Comparison of ENCODE assay signal across 12 mouse cellular contexts in the genomic region with DNA sequence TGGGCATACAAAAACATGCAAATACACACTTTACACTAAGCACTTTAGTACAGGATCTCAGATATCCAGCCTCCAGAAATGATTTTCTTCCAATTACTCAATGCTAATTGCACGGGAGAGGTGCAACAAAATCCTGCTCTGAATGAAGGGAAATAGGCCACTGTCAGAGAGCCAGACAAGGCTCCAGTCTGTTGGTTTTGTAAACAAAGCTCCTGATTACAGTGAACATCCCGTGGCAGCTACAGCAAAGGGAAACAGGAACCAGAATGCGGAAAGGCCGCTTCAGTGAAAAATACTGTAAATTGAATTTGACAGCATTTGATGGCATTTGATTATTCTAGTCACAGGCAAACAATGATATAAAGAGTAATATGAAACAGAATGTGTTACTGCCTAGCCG.
DNase-seq lines count a peak whose midpoint lies in the region; ATAC-seq and TF ChIP-seq lines count a peak whose summit lies in the region.
"Had no signal": no experiment of that assay in that cellular context is flagged by ENCODE, and none has a peak within 500 bp of the region (broad histone marks: within the 10 kb centered on the region; RNA-seq: fewer than 3 reads in every experiment).

No protein-coding gene starts in this region.

- intact Hi-C loops in heart, postnatal 36 days (cut with DNase I): no loop called here

- H3K9me3 ChIP-seq in heart, embryonic 15.5 days (replicated peaks): no peaks in the 10 kb centered on the region
- H3K9me3 ChIP-seq in intestine, postnatal 0 days (ENCODE audit: control insufficient read depth): no peaks in the 10 kb centered on the region
- H3K9me3 ChIP-seq: hindbrain, embryonic 12.5 days had no signal

- no peak for DNase-seq in heart, postnatal 36 days
- no peak for DNase-seq in lung, adult 2 months
- DNase-seq in lung, adult 18-20 months: no peak
- peak; percentile 87 for DNase-seq in retina, postnatal 1 day
- DNase-seq in T-cell, adult 2 months (ENCODE audit: low spot score): no peak
- DNase-seq: adrenal gland, postnatal 25 days; left cerebral cortex, postnatal 4 days; thymus, postnatal 36 days had no signal

- no peaks in the 10 kb centered on the region for H3K4me1 ChIP-seq in heart, embryonic 15.5 days (replicated peaks)
- H3K4me1 ChIP-seq in lung, adult 2 months (ENCODE audit: control insufficient read depth, insufficient read depth, low read length): no peaks in the 10 kb centered on the region
- H3K4me1 ChIP-seq in intestine, postnatal 0 days (replicated peaks; ENCODE audit: control insufficient read depth, insufficient read depth, low read length): no peaks in the 10 kb centered on the region

- no peak overlapping the region for H3K9ac ChIP-seq in heart, embryonic 15.5 days
- H3K9ac ChIP-seq in intestine, postnatal 0 days (ENCODE audit: low read depth, low read length): no peak overlapping the region
- H3K9ac ChIP-seq: hindbrain, embryonic 12.5 days had no signal

- H3K27me3 ChIP-seq in heart, embryonic 15.5 days: no peaks in the 10 kb centered on the region
- H3K27me3 ChIP-seq in intestine, postnatal 0 days (replicated peaks; ENCODE audit: control insufficient read depth, insufficient read depth, low read length): no peaks in the 10 kb centered on the region
- H3K27me3 ChIP-seq: hindbrain, embryonic 12.5 days had no signal

- H3K36me3 ChIP-seq in heart, embryonic 15.5 days: no peaks in the 10 kb centered on the region
- H3K36me3 ChIP-seq in intestine, postnatal 0 days (ENCODE audit: control insufficient read depth, insufficient read depth): no peaks in the 10 kb centered on the region
- H3K36me3 ChIP-seq: hindbrain, embryonic 12.5 days had no signal

- no peak for ATAC-seq in heart, embryonic 15.5 days (replicated peaks; ENCODE audit: insufficient number of reproducible peaks, insufficient read depth, low FRiP score, low read depth)
- ATAC-seq in intestine, postnatal 0 days: no peak

- H3K27ac ChIP-seq in heart, embryonic 15.5 days: no peak overlapping the region
- no peak overlapping the region for H3K27ac ChIP-seq in intestine, postnatal 0 days (ENCODE audit: low read depth, low read length)
- H3K27ac ChIP-seq: hindbrain, embryonic 12.5 days; macrophage had no signal

- no peak for TF ChIP-seq POLR2A in lung, adult 2 months (IDR thresholded peaks at IDR 0.05; ENCODE audit: borderline replicate concordance, extremely low read depth, low read depth, low read length)

- H3K4me3 ChIP-seq in heart, embryonic 15.5 days: no peak overlapping the region
- H3K4me3 ChIP-seq in lung, adult 2 months (replicated peaks; ENCODE audit: extremely low read depth, low read depth, low read length): peak overlapping the region; percentile 27
- no peak overlapping the region for H3K4me3 ChIP-seq in intestine, postnatal 0 days (ENCODE audit: low read depth, low read length)
- H3K4me3 ChIP-seq: hindbrain, embryonic 12.5 days had no signal

- WGBS in heart, embryonic 15.5 days: 57% methylated on average over 5 of the region's 5 CpGs
- WGBS in lung, adult 2 months: 24% methylated on average over 5 of the region's 5 CpGs
- 33% methylated on average over 5 of the region's 5 CpGs for WGBS in intestine, postnatal 0 days

- peak overlapping the region; percentile 31 for H3K4me2 ChIP-seq in heart, embryonic 15.5 days
- H3K4me2 ChIP-seq in intestine, postnatal 0 days (replicated peaks; ENCODE audit: low read depth): peak overlapping the region; percentile 30; the same call in 1 of the 2 replicates
- H3K4me2 ChIP-seq: hindbrain, embryonic 12.5 days had no signal

- no peak for TF ChIP-seq CTCF in lung, adult 2 months (IDR thresholded peaks at IDR 0.05; ENCODE audit: insufficient read depth, low read length)
- TF ChIP-seq CTCF in intestine, postnatal 0 days (IDR thresholded peaks at IDR 0.05; ENCODE audit: low read depth): no peak
